Mouse (Mus musculus): ENCODE results near the gene Car8. TPM values are rescaled to one million over a fixed set of nuclear protein-coding genes. Genes with fewer than 3 reads are reported as not detected.
"Not testable (repeated sequence)": the region's sequence is repeated elsewhere in the genome, so short reads cannot be mapped to it uniquely, and the experiment has no call there.

The Car8 gene
- polyA plus RNA-seq, 1 experiment from 2014 or later: 33.1 TPM

- DNase-seq (ENCODE audit: low spot score): no peak
- Histone ChIP-seq H3K36me3 (ENCODE audit: control insufficient read depth, insufficient read depth, low read length) (no peaks in the 10 kb centered on the region), H3K4me1 (replicated peaks; ENCODE audit: control insufficient read depth, insufficient read depth, low read length) (0 out of 2 replicates have a peak, but pooled peaks cover 2% of the 10 kb centered on the region), H3K9ac (ENCODE audit: low read length) (no peak overlapping the region), H3K4me3 (ENCODE audit: low read depth, low read length) (no peak overlapping the region), H3K4me2 (ENCODE audit: low read length) (no peak overlapping the region), H3K27ac (ENCODE audit: low read depth) (no peak overlapping the region), H3K27me3 (replicated peaks; ENCODE audit: control insufficient read depth, insufficient read depth, low read length) (no peaks in the 10 kb centered on the region), H3K9me3 (ENCODE audit: control insufficient read depth, low read length) (no peaks in the 10 kb centered on the region)
- WGBS: 79% methylated on average over 5 of the region's 5 CpGs
- ATAC-seq (replicated peaks; ENCODE audit: low FRiP score, low TSS enrichment, low read depth): no peak
Measured at GRCm38 (mm10) chr4:8198033-8198432, 40.8 kb downstream of the Car8 start.

GRCm38 (mm10) chr4:8190441-8190840 is 48.4 kb downstream of the Car8 start:
- Histone ChIP-seq H3K27ac (ENCODE audit: low read depth) (no peak overlapping the region), H3K4me3 (ENCODE audit: low read depth, low read length) (no peak overlapping the region), H3K4me1 (replicated peaks; ENCODE audit: control insufficient read depth, insufficient read depth, low read length) (no peaks in the 10 kb centered on the region), H3K4me2 (ENCODE audit: low read length) (no peak overlapping the region), H3K9me3 (ENCODE audit: control insufficient read depth, low read length) (no peaks in the 10 kb centered on the region), H3K9ac (ENCODE audit: low read length) (no peak overlapping the region), H3K36me3 (ENCODE audit: control insufficient read depth, insufficient read depth, low read length) (no peaks in the 10 kb centered on the region), H3K27me3 (replicated peaks; ENCODE audit: control insufficient read depth, insufficient read depth, low read length) (no peaks in the 10 kb centered on the region)
- ATAC-seq (replicated peaks; ENCODE audit: low FRiP score, low TSS enrichment, low read depth): no peak
- 80% methylated on average over 4 of the region's 4 CpGs for WGBS
- no peak for DNase-seq (ENCODE audit: low spot score)

- DNase-seq (ENCODE audit: low spot score) (no peak), ATAC-seq (replicated peaks; ENCODE audit: low FRiP score, low TSS enrichment, low read depth) (no peak)
- Histone ChIP-seq H3K36me3 (ENCODE audit: control insufficient read depth, insufficient read depth, low read length) (no peaks in the 10 kb centered on the region), H3K4me2 (ENCODE audit: low read length) (no peak overlapping the region), H3K27ac (ENCODE audit: low read depth) (no peak overlapping the region), H3K27me3 (replicated peaks; ENCODE audit: control insufficient read depth, insufficient read depth, low read length) (no peaks in the 10 kb centered on the region), H3K4me1 (replicated peaks; ENCODE audit: control insufficient read depth, insufficient read depth, low read length) (no peaks in the 10 kb centered on the region), H3K9ac (ENCODE audit: low read length) (no peak overlapping the region), H3K9me3 (ENCODE audit: control insufficient read depth, low read length) (no peaks in the 10 kb centered on the region), H3K4me3 (ENCODE audit: low read depth, low read length) (no peak overlapping the region)
- 71% methylated on average over 8 of the region's 8 CpGs for WGBS
Measured at GRCm38 (mm10) chr4:8186921-8187687, 51.7 kb downstream of the Car8 start.

- Histone ChIP-seq H3K36me3 (ENCODE audit: control insufficient read depth, insufficient read depth, low read length) (no peaks in the 10 kb centered on the region), H3K9ac (ENCODE audit: low read length) (no peak overlapping the region), H3K4me3 (ENCODE audit: low read depth, low read length) (no peak overlapping the region), H3K4me1 (replicated peaks; ENCODE audit: control insufficient read depth, insufficient read depth, low read length) (no peaks in the 10 kb centered on the region), H3K27ac (ENCODE audit: low read depth) (no peak overlapping the region), H3K9me3 (ENCODE audit: control insufficient read depth, low read length) (no peaks in the 10 kb centered on the region), H3K27me3 (replicated peaks; ENCODE audit: control insufficient read depth, insufficient read depth, low read length) (no peaks in the 10 kb centered on the region), H3K4me2 (ENCODE audit: low read length) (no peak overlapping the region)
- WGBS: 73% methylated on average over 4 of the region's 4 CpGs
- ATAC-seq (replicated peaks; ENCODE audit: low FRiP score, low TSS enrichment, low read depth): no peak
- DNase-seq (ENCODE audit: low spot score): no peak
Measured at GRCm38 (mm10) chr4:8180576-8180975, 58.3 kb downstream of the Car8 start.

GRCm38 (mm10) chr4:8154589-8155198 is 84.1 kb downstream of the Car8 start:
- H3K36me3 ChIP-seq (ENCODE audit: control insufficient read depth, insufficient read depth, low read length): no peaks in the 10 kb centered on the region
- no peak overlapping the region for H3K4me2 ChIP-seq (ENCODE audit: low read length)
- no peaks in the 10 kb centered on the region for H3K27me3 ChIP-seq (replicated peaks; ENCODE audit: control insufficient read depth, insufficient read depth, low read length)
- no peaks in the 10 kb centered on the region for H3K4me1 ChIP-seq (replicated peaks; ENCODE audit: control insufficient read depth, insufficient read depth, low read length)
- DNase-seq (ENCODE audit: low spot score) (no peak), ATAC-seq (replicated peaks; ENCODE audit: low FRiP score, low TSS enrichment, low read depth) (no peak)
- H3K4me3 ChIP-seq (ENCODE audit: low read depth, low read length): no peak overlapping the region
- H3K27ac ChIP-seq (ENCODE audit: low read depth): no peak overlapping the region
- H3K9me3 ChIP-seq (ENCODE audit: control insufficient read depth, low read length): no peaks in the 10 kb centered on the region
- H3K9ac ChIP-seq (ENCODE audit: low read length): no peak overlapping the region
- 77% methylated on average over 6 of the region's 6 CpGs for WGBS

GRCm38 (mm10) chr4:8153926-8154325 is 84.9 kb downstream of the Car8 start:
- H3K4me1 ChIP-seq (replicated peaks; ENCODE audit: control insufficient read depth, insufficient read depth, low read length); H3K36me3 ChIP-seq (ENCODE audit: control insufficient read depth, insufficient read depth, low read length); DNase-seq (ENCODE audit: low spot score); ATAC-seq (replicated peaks; ENCODE audit: low FRiP score, low TSS enrichment, low read depth); H3K4me2 ChIP-seq (ENCODE audit: low read length); H3K4me3 ChIP-seq (ENCODE audit: low read depth, low read length); H3K9ac ChIP-seq (ENCODE audit: low read length); H3K27ac ChIP-seq (ENCODE audit: low read depth); H3K9me3 ChIP-seq (ENCODE audit: control insufficient read depth, low read length); H3K27me3 ChIP-seq (replicated peaks; ENCODE audit: control insufficient read depth, insufficient read depth, low read length): not testable (repeated sequence)
- WGBS: 88% methylated on average over 5 of the region's 5 CpGs

- H3K4me1 ChIP-seq (replicated peaks; ENCODE audit: control insufficient read depth, insufficient read depth, low read length): no peaks in the 10 kb centered on the region
- H3K9me3 ChIP-seq (ENCODE audit: control insufficient read depth, low read length): no peaks in the 10 kb centered on the region
- no peaks in the 10 kb centered on the region for H3K27me3 ChIP-seq (replicated peaks; ENCODE audit: control insufficient read depth, insufficient read depth, low read length)
- H3K4me2 ChIP-seq (ENCODE audit: low read length): no peak overlapping the region
- ATAC-seq (replicated peaks; ENCODE audit: low FRiP score, low TSS enrichment, low read depth): no peak
- H3K4me3 ChIP-seq (ENCODE audit: low read depth, low read length): no peak overlapping the region
- WGBS: 85% methylated on average over 2 of the region's 2 CpGs
- no peak for DNase-seq (ENCODE audit: low spot score)
- H3K36me3 ChIP-seq (ENCODE audit: control insufficient read depth, insufficient read depth, low read length): no peaks in the 10 kb centered on the region
- no peak overlapping the region for H3K27ac ChIP-seq (ENCODE audit: low read depth)
- H3K9ac ChIP-seq (ENCODE audit: low read length): no peak overlapping the region
Measured at GRCm38 (mm10) chr4:8137403-8137802, 101.4 kb downstream of the Car8 start.

- DNase-seq (ENCODE audit: low spot score) (no peak), ATAC-seq (replicated peaks; ENCODE audit: low FRiP score, low TSS enrichment, low read depth) (no peak)
- no peaks in the 10 kb centered on the region for H3K36me3 ChIP-seq (ENCODE audit: control insufficient read depth, insufficient read depth, low read length)
- H3K4me1 ChIP-seq (replicated peaks; ENCODE audit: control insufficient read depth, insufficient read depth, low read length): no peaks in the 10 kb centered on the region
- no peaks in the 10 kb centered on the region for H3K9me3 ChIP-seq (ENCODE audit: control insufficient read depth, low read length)
- H3K27ac ChIP-seq (ENCODE audit: low read depth): no peak overlapping the region
- no peak overlapping the region for H3K4me2 ChIP-seq (ENCODE audit: low read length)
- H3K9ac ChIP-seq (ENCODE audit: low read length): no peak overlapping the region
- H3K4me3 ChIP-seq (ENCODE audit: low read depth, low read length): no peak overlapping the region
- no peaks in the 10 kb centered on the region for H3K27me3 ChIP-seq (replicated peaks; ENCODE audit: control insufficient read depth, insufficient read depth, low read length)
- 94% methylated on average over 2 of the region's 2 CpGs for WGBS
Measured at GRCm38 (mm10) chr4:8132024-8132423, 106.8 kb downstream of the Car8 start.

GRCm38 (mm10) chr4:8113558-8113957 is 125.3 kb downstream of the Car8 start:
- Histone ChIP-seq H3K36me3 (ENCODE audit: control insufficient read depth, insufficient read depth, low read length) (no peaks in the 10 kb centered on the region), H3K9ac (ENCODE audit: low read length) (no peak overlapping the region), H3K27me3 (replicated peaks; ENCODE audit: control insufficient read depth, insufficient read depth, low read length) (no peaks in the 10 kb centered on the region), H3K27ac (ENCODE audit: low read depth) (no peak overlapping the region), H3K4me1 (replicated peaks; ENCODE audit: control insufficient read depth, insufficient read depth, low read length) (no peaks in the 10 kb centered on the region), H3K4me3 (ENCODE audit: low read depth, low read length) (no peak overlapping the region), H3K4me2 (ENCODE audit: low read length) (no peak overlapping the region), H3K9me3 (ENCODE audit: control insufficient read depth, low read length) (no peaks in the 10 kb centered on the region)
- ATAC-seq (replicated peaks; ENCODE audit: low FRiP score, low TSS enrichment, low read depth): no peak
- WGBS: 63% methylated on average over 3 of the region's 3 CpGs
- DNase-seq (ENCODE audit: low spot score): no peak

Measured in intestine, embryonic 14.5 days (tissue).